Mouse (Mus musculus) liver, postnatal 0 days (tissue): ENCODE results near the gene Atf7. TPM values are rescaled to one million over a fixed set of nuclear protein-coding genes. Genes with fewer than 3 reads are reported as not detected.

Experiments used
- ATAC-seq: fragments of 200-750 bp; cut with Nextera tagmentation; 2 replicates; pipeline ENCODE4 v1.8.0; 2017; ENCODE audit warnings: mild to moderate bottlenecking, moderate library complexity
- DNase-seq: peaks from one replicate; pipeline ENCODE4 v3.0.0-alpha.2; 2016
- H3K27ac ChIP-seq: fragments of 300-500 bp; sonication (generic); 2 replicates; pipeline ENCODE4 v1.5.1; 2014; ENCODE audit warnings: antibody characterized with exemption, moderate library complexity, mild to moderate bottlenecking, low read depth
- H3K27me3 ChIP-seq: fragments of 300-500 bp; sonication (generic); 2 replicates; pipeline ENCODE4 v1.6.1; 2014; ENCODE audit warnings: low read length, control low read depth, mixed read lengths; ENCODE audit not compliant: insufficient read depth
- H3K36me3 ChIP-seq: fragments of 300-500 bp; sonication (generic); replicated peaks from 2 replicates; pipeline ENCODE4 v1.6.1; 2014; ENCODE audit warnings: mild to moderate bottlenecking, control low read depth, low read length, moderate library complexity, mixed read lengths; ENCODE audit not compliant: insufficient read depth
- H3K4me1 ChIP-seq: fragments of 300-500 bp; sonication (generic); 2 replicates; pipeline ENCODE4 v1.6.1; 2014; ENCODE audit warnings: antibody characterized with exemption, mild to moderate bottlenecking, control low read depth; ENCODE audit not compliant: insufficient read depth
- H3K4me2 ChIP-seq: fragments of 300-500 bp; sonication (generic); 2 replicates; pipeline ENCODE4 v1.6.1; 2014; ENCODE audit warnings: low read depth, mild to moderate bottlenecking, low read length, moderate library complexity, mixed read lengths
- H3K4me3 ChIP-seq: fragments of 300-500 bp; sonication (generic); 2 replicates; pipeline ENCODE4 v1.5.1; 2014; ENCODE audit warnings: low read depth, low read length
- H3K9ac ChIP-seq: fragments of 300-500 bp; sonication (generic); replicated peaks from 2 replicates; pipeline ENCODE4 v1.6.1; 2014; ENCODE audit warnings: mild to moderate bottlenecking, moderate library complexity
- H3K9me3 ChIP-seq: fragments of 300-500 bp; sonication (generic); 2 replicates; pipeline ENCODE4 v1.6.1; 2016; ENCODE audit warnings: mild to moderate bottlenecking, control low read depth, low read length, mixed read lengths
- CTCF ChIP-seq: sonication (generic); IDR thresholded peaks from 2 replicates; pipeline ENCODE4 v1.5.1; 2016; ENCODE audit warnings: antibody characterized with exemption, low read depth
- EP300 ChIP-seq: IDR thresholded peaks from 2 replicates; pipeline ENCODE4 v1.6.1; 2016; ENCODE audit warnings: antibody characterized with exemption, low read depth, mild to moderate bottlenecking
- WGBS: fragments of 180-500 bp; shearing (Covaris S2); extraction: QIAGEN DNeasy Blood & Tissue Kit; methylation state at CpG from one replicate; pipeline ENCODE4 v1.1.7; 2014; ENCODE audit not compliant: insufficient replicate concordance; 5-methylcytosine and 5-hydroxymethylcytosine counted together
- polyA plus RNA-seq: library from polyadenylated mRNA; unstranded; fragments of >200 nt; fragmentation: Nextera tagmentation; extraction: Ambion mirVana; gene quantifications from 2 replicates; pipeline ENCODE4 v1.2.1, GENCODE M21; 2015

Atf7 gene
- polyA plus RNA-seq, 1 experiment from 2014 or later, result 8.1 TPM

DNA sequence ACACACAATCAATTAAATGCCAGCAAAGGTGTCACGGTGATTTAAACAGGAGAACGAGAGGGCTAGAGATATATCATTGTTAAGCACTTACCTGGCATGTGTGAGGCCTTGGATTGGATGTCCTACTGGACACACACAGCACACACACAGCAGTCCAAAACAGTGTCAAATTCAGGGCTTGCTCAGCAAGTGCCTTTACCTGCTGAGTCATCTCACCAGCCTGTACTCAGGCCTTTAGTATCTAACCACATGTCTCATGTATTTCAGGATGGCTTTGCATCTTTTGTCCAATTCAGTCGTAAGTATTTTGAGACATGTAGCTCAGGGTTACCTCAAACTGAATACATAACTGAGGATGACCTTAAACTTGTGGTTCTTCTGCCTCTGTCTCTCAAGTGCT is 25.8 kb upstream of the Atf7 start:
- no peak for DNase-seq
- Histone ChIP-seq H3K9me3 (no peaks in the 10 kb centered on the region), H3K36me3 (no peaks in the 10 kb centered on the region), H3K27ac (no peak overlapping the region), H3K27me3 (no peaks in the 10 kb centered on the region), H3K9ac (no peak overlapping the region), H3K4me3 (no peak overlapping the region), H3K4me2 (no peak overlapping the region), H3K4me1 (no peaks in the 10 kb centered on the region)
- ATAC-seq, result no peak
- WGBS, result 76% methylated on average over 3 of the region's 3 CpGs
- no peak for TF ChIP-seq CTCF
- TF ChIP-seq EP300, result no peak

DNA sequence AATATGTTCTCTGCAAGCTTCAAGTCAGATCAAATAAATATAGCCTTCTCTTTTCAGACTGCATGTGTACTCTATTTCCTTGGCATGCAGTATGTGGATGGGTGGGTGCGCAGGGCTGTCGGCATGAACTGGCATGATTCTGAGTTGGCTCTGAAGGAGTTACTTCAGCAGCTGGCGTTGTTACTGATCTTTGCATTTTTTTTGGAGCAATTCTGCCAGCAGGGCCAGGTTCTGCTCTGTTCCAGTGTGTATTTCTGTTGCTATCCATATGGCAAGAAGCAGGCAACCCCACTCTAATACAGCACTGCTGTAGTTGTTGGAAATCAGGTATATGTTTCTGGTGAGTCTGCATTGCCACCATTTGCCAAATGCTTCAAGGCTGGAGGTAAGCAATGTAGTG is 10.6 kb upstream of the Atf7 start:
- Histone ChIP-seq H3K4me1 (no peaks in the 10 kb centered on the region), H3K27ac (no peak overlapping the region), H3K9ac (no peak overlapping the region), H3K4me3 (no peak overlapping the region), H3K27me3 (no peaks in the 10 kb centered on the region), H3K36me3 (no peaks in the 10 kb centered on the region), H3K9me3 (no peaks in the 10 kb centered on the region), H3K4me2 (no peak overlapping the region)
- no peak for DNase-seq
- TF ChIP-seq EP300 (no peak), CTCF (no peak)
- 84% methylated on average over 3 of the region's 3 CpGs for WGBS
- ATAC-seq, result no peak

DNA sequence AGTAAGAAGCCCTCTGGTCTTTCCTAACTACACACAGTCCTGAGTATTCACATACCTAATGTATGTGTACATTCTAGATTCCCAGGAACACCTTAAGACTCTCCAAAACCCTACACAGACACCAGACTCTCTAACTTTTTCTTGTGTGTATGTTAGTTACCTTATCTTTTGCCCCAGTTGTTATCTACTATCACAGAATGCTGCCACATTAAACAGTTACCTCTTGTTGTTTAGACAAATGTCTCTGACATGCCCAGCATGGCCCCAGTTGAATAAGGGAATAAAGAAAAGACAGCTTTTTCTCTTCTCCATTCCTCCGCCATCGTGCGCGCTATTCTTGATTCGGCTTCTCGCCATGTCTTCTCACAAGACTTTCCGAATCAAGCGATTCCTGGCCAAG is 9.4 kb upstream of the Atf7 start:
- Histone ChIP-seq H3K4me3 (no peak overlapping the region), H3K27ac (no peak overlapping the region), H3K36me3 (no peaks in the 10 kb centered on the region), H3K9ac (no peak overlapping the region), H3K9me3 (no peaks in the 10 kb centered on the region), H3K4me2 (no peak overlapping the region), H3K27me3 (no peaks in the 10 kb centered on the region), H3K4me1 (no peaks in the 10 kb centered on the region)
- WGBS, result 95% methylated on average over 8 of the region's 8 CpGs
- no peak for DNase-seq
- TF ChIP-seq EP300 (no peak), CTCF (no peak)
- ATAC-seq, result no peak

GRCm38 (mm10) chr15:102625687-102626055 is 407 bp upstream of the Atf7 start:
- Histone ChIP-seq H3K27ac (peak overlapping the region; percentile 96), H3K27me3 (no peaks in the 10 kb centered on the region), H3K9me3 (no peaks in the 10 kb centered on the region), H3K4me1 (peaks cover 20% of the 10 kb centered on the region), H3K9ac (peak overlapping the region; percentile 76), H3K4me2 (peak overlapping the region; percentile 85), H3K4me3 (peak overlapping the region; percentile 69), H3K36me3 (no peaks in the 10 kb centered on the region)
- 0% methylated on average over 18 of the region's 18 CpGs for WGBS
- ATAC-seq, result peak; percentile 35
- DNase-seq, result peak; percentile 75
- no peak for TF ChIP-seq EP300
- no peak for TF ChIP-seq CTCF

DNA sequence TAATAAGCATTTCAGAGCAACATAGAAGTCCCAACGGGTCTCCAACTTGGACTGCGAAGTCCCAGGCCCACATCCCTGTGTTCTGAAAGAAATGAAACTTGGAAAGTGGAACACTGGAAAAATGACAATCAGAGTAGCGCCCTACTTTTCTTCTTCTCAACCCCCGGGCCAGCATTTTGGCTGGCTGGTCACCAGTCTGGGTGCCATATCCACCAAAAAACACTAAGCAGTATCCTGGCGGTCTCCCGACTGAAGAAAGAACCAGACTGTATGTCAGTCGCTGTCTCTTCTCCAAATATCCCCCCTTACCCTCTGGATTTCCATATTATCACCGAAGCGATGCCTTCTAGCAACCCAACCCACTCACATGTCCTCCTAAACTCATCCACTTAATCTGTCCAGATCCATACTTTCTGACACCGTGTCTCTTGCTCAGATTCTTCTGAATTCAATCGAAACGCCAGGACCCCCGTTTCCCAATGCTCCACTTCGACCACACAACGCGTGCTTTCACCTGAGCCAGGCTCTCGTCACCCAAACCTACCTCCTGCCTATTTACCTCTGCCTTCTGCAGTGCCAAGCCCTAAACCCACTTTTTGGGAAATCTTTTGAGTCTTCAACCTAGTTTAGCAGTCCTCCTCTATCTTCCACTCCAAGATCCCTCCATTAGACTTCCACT is 834 bp downstream of the Atf7 start:
- H3K27me3 ChIP-seq, result no peaks in the 10 kb centered on the region
- H3K4me2 ChIP-seq, result peak overlapping the region; percentile 85
- ATAC-seq (no peak), DNase-seq (no peak)
- H3K27ac ChIP-seq, result peak overlapping the region; percentile 96
- H3K9me3 ChIP-seq, result no peaks in the 10 kb centered on the region
- WGBS, result 3% methylated on average over 17 of the region's 17 CpGs
- TF ChIP-seq EP300, result no peak
- TF ChIP-seq CTCF, result no peak
- no peaks in the 10 kb centered on the region for H3K36me3 ChIP-seq
- peak overlapping the region; percentile 69 for H3K4me3 ChIP-seq
- H3K9ac ChIP-seq, result peak overlapping the region; percentile 76
- peaks cover 20% of the 10 kb centered on the region for H3K4me1 ChIP-seq

DNA sequence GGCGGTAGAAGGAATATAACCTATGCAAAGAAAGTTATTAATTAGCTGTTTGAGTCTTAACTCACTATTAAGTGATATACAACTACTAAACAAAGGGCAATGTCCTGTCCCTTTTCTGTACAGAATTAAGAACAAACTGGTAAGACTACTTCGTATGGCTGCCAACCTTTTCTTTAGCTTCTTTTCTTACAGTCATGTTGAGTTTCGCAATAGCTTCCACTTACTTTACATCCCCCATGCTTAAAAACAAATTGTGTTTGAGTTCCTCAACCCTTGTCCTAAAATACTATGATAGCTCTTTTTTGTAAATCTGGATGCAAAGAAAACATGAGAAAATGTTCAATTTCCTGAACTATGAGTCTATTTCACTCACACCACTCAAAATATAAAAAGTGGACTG is 2.1 kb downstream of the Atf7 start:
- Histone ChIP-seq H3K36me3 (no peaks in the 10 kb centered on the region), H3K9me3 (no peaks in the 10 kb centered on the region), H3K27me3 (no peaks in the 10 kb centered on the region), H3K27ac (0 out of 2 replicates have a peak overlapping the region, but pooled peaks have one; percentile 7), H3K4me2 (peak overlapping the region; percentile 42), H3K9ac (no peak overlapping the region), H3K4me1 (peaks cover 20% of the 10 kb centered on the region), H3K4me3 (no peak overlapping the region)
- DNase-seq (no peak), ATAC-seq (no peak)
- TF ChIP-seq EP300, result no peak
- TF ChIP-seq CTCF, result no peak
- WGBS, result 68% methylated on average over 3 of the region's 3 CpGs
